Mouse (Mus musculus): ENCODE measurements around the gene B3galt4.

B3galt4 gene

GRCm38 (mm10) chr17:33943454-33943853 is 7.8 kb downstream of the B3galt4 start:
- DNase-seq (ENCODE audit: low read depth, low spot score) = no peak

GRCm38 (mm10) chr17:33941381-33941780 is 9.9 kb downstream of the B3galt4 start:
- no peak for DNase-seq (ENCODE audit: low read depth, low spot score)

- DNase-seq (ENCODE audit: low read depth, low spot score) = peak; percentile 66
These were observed 10.3 kb downstream of the B3galt4 start for GRCm38 (mm10) chr17:33940981-33941380.

DNA sequence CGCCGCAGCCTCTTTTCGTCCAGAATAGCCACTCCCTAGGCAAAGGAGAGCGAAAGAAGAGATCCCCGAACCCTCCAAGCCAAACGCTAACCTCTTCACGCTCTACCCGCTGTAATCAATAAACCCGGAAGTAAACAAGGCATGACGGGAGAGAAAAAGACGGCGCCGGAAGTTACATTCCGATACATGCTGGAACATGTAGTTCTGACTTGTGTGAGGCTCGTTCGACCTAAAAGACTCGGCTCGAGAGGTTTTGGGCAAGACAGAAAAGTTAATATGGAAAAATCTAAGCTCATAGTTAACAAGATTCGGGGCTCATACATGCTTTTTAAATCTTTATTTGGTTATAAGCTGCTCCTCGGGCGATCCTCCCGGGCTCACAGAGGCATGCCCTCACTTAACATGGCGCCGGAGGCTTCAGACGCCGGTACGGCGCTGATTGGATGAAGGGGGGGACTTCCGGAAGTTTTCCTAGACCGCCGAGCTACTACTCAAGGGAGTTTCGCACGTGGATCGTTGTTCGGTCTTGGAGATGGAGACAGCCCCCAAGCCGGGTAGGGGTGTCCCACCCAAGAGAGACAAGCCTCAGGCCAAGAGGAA is 11.0 kb downstream of the B3galt4 start, which contains the start of the genes Pfdn6 and Wdr46:
Pfdn6 (minus strand) TSS at position 138 of the 600 bp plus-strand sequence.
Wdr46 (plus strand) TSS at position 455 of the 600 bp plus-strand sequence.
- peak; percentile 95 for DNase-seq (ENCODE audit: low read depth, low spot score)

DNA sequence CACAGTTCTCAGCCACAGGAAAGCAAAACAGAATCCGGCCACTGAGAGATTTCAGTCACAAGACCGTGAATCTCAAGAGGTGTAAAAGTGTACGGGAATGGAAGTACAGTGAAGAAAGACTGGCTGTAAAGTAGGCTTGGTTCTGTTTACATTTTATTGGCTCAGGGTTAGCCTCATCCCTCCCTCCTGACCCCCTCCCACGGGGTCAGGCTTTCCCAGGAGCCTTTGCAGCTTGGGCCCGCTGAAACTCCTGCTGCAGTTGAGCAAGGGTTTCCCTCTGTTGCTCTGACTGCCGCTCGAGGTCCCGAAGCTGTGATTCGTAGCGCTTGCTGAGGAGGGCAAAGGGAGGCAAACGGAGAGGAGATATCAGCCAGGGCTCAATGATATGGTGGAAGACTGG is 12.5 kb downstream of the B3galt4 start:
- no peak for DNase-seq (ENCODE audit: low read depth, low spot score)

DNA sequence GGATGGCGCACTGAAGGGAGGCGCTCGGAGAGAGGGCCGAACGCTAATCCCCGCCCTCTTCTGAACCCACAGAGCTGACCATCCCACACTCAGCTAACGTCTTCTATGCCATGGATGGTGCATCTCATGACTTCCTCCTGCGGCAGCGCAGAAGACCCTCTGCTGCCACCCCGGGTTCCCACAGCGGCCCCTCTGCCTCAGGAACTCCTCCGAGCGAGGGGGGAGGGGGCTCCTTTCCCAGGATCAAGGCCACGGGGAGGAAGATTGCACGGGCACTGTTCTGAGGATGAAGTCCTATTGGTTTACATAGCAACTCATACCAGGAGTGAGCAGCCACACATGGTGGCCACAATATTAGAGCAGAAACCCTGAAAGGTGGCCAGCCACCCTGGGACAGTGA is 14.3 kb downstream of the B3galt4 start:
- DNase-seq (ENCODE audit: low read depth, low spot score) = no peak

- DNase-seq (ENCODE audit: low read depth, low spot score) = no peak
These were observed 15.7 kb downstream of the B3galt4 start for GRCm38 (mm10) chr17:33935422-33936055.

GRCm38 (mm10) chr17:33932970-33933369 is 18.3 kb downstream of the B3galt4 start:
- DNase-seq (ENCODE audit: low read depth, low spot score) = no peak

DNA sequence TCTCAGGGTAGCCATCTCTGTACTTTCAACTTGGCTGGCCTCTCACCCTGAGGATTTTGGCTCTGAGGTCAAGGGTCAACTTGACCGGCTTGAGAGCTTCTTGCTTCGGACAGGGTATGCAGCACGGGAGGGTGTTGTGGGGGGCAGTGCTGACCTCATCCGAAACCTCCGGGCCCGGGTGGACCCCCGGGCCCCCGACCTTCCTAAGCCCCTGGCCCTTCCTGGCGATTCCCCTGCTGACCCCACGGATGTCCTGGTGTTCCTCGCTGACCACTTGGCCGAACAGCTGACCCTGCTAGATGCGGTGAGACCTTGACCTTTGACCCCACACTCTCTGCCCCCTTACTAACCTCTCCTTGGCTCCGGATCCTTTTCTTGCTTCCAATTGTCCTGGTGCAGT is 18.8 kb downstream of the B3galt4 start:
- no peak for DNase-seq (ENCODE audit: low read depth, low spot score)

- no peak for DNase-seq (ENCODE audit: low read depth, low spot score)
These were observed 19.3 kb downstream of the B3galt4 start for GRCm38 (mm10) chr17:33931947-33932346.

DNA sequence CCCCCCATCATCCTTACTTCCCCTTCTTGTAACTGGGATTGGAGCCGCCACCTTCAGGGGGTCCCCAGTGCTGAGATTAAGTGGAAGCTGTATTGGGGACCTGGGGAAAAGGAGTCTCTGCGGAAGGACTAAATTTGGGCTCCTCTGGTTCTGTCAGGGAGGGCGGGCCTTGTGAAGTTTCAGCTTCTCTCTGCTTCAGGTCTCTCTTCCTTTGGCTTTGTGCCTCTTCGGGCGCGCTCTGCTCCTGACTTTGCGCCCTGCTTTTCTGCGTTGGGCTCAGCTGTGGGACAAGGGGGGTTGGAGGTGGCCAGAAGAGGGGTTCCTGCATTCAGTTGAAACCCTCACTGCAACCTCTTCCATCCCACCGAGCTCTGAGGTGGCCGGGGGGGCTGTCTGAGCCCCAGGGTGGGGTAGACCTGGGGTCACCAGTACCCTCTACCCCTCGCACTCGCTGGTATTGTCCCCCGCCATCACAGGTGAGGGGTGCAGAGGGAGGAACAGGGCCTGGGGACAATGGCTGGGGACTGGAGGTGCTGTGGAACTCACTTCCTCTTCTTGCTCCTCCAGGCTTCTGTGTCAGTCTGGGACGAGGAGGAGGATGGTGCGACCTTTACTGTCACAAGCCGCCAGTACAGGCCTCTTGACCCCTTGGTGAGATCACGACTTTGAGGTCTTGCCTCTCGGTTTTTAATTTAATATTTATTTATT is 20.0 kb downstream of the B3galt4 start:
- peak; percentile 51 for DNase-seq (ENCODE audit: low read depth, low spot score)

DNA sequence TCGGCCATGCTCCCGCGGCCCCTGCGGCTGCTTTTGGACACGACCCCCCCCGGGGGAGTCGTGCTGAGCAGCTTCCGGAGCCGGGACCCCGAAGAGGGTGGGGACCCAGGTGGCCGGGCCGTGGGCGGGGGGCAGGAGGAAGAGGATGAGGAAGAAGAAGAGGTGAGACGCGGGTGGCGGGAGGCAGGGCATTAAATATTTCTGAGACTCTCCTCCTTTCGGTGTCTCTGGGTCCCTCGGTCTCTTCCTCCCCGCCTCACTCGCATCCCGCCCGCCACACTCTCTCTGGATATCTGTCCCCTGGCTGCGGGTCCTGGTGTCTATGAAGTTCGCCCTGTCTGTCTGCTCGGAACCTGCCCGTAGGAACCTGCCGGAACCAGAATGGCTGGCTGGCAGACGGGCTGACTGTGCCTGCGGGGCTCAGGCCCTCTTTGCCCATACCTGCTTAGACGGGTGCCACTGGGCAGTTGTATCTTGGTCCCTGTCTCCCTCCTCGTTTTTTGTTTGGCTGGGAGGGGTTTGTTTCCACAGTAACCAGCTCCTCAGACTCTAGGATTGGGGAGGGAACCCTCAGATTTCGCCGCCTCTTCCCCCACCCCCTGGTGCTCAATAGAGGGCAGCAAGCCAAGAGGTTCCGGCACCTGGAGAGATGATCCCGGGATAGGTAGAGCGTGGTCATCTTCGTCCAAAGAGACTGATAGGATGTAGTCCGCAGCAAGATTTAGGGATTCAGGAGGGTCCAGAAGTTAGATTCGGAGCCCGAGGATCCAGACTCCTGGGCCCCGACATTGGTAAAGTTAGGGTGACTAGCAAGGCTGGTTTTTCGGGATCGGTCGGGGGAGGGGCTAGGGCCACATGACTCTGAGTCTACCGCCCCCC is 20.8 kb downstream of the B3galt4 start:
- peak; percentile 85 for DNase-seq (ENCODE audit: low read depth, low spot score)

DNA sequence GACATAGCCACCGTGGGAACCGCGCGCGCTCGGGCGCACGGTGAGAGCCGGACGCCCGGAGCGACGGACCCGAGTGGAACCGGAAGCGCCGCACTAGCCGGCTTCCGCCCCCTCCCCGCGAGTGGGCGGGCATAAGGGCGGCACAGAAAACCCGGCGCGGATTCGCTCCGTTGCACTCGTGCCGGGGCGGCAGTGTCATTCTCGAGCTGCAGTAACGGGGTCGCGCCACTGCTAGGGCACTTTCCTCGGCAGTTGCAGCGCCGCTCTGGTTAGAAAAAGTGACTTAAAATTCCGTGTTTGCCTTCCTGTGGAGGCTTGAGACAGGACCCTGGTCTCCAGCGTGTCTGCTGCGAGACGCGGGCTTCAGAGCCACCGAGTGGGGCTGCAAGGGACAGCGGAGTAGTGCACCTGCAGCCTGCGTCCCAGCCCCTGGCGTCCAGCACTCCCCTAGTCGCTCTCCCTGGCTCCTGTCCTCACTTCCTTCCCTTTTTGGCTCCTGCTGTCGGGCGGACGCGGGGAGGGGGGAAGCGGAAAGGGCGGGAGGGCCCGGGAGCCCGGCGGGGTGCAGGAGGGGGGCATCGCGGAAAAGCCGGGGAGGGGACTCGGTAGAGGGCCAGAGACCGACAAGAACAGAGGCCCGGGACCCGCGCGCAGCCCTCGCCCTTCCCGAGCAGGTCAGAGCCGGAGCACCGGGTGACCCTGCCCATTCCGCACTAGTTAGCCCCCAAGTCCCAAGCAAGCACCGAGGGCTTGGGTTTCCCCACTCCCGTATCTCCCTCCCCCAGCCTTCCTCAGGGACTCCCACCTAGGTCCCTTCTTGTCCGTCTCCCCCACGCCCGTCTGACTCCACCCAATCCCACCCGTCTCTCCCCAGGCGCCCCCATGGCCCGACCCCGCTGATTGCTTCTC is 21.7 kb downstream of the B3galt4 start, which contains the start of gene Rgl2:
Rgl2 (plus strand) TSS at position 173 of the 909 bp plus-strand sequence.
- DNase-seq (ENCODE audit: low read depth, low spot score) = peak; percentile 95

DNA sequence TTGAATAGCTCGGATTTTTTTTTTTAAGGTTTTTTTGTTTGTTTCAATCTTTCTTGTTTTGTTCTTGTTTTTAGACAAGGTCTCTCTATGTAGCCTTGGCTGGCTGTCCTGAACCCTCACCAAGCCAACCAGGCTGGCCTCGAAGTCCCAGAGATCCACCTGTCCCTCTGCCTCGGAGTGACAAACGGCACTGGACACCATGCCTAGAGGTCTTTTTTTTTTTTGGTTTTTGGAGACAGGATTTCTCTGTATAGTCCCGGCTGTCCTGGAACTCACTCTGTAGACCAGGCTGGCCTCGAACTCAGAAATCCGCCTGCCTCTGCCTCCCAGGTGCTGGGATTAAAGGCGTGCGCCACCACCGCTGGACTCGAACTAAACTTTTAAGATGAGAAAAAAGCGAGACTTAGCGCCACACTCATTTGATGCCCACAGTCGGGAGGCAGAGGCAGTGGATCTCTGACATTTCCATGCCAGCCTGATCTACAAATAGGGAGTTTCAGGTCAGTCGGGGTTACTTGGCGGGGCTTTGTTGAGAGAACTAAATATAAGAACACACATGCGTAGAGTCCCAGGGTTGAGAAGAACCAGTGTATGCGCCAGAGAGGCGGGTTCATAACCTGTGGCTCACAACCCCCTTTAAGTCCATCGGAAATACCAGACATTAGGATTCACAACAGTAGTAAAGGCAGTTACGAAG is 22.9 kb downstream of the B3galt4 start:
- no peak for DNase-seq (ENCODE audit: low read depth, low spot score)

GRCm38 (mm10) chr17:33926207-33926932 is 24.9 kb downstream of the B3galt4 start:
- DNase-seq (ENCODE audit: low read depth, low spot score) = no peak

GRCm38 (mm10) chr17:33925406-33926116 is 25.7 kb downstream of the B3galt4 start:
- DNase-seq (ENCODE audit: low read depth, low spot score) = no peak

DNA sequence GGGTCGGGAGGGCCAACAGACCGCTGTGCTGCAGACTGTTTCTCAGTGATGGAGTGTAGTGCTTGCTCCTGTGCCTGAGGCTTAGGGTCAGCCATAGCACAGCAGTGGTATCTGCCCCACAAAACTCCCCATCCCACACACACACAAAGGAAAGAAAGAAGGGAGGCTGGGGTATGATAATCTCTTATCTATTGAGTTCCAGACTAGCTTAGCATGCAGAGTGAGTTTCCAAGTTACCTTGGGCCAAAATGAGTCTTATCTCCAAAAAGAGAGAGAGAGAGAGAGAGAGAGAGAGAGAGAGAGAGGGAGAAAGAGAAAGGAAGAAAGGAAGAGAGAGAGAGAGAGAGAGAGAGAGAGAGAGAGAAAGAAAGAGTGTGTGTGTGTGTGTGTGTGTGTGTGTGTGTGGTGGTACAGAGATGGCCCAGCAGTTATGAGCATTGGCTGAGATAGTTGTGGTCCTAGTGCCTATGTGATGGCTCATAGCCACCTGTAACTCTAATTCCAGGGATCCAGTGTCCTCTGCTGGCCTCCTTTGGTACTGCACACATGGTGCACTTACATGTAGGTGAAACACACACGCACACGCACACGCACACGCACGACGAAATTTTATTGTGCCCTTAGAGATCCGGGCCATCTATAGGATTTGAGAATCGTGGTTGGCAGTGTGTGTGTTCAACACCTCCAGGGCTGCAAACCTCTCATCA is 26.6 kb downstream of the B3galt4 start:
- DNase-seq (ENCODE audit: low read depth, low spot score) = peak; percentile 82

DNA sequence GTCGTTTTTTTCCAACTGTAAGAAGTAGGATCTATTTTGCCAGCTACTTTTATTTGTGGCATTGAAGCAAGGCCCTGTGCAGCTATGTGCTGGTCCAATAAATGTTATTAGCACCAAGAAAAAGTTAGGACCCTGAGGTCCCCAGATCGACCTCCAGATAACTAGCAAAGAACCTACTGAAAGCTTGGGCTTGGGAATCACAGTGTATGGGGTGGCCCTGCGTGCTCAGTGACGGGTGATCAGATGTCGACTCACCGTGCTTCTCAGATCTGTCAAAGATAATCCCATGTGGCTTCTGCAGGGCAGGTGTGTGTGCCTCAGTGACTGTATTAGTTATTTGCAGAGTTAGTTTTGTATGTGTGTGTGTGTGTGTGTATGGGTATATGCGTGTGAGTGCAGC is 29.9 kb downstream of the B3galt4 start:
- no peak for DNase-seq (ENCODE audit: low read depth, low spot score)

All from A20 (cell line).